Mouse (Mus musculus): ENCODE measurements around the gene Scp2.
A peak's percentile ranks its signal among the peaks of the same experiment; 100 is the strongest.
"Not testable (repeated sequence)": the region's sequence is repeated elsewhere in the genome, so short reads cannot be mapped to it uniquely, and the experiment has no call there.

The Scp2 gene

DNA sequence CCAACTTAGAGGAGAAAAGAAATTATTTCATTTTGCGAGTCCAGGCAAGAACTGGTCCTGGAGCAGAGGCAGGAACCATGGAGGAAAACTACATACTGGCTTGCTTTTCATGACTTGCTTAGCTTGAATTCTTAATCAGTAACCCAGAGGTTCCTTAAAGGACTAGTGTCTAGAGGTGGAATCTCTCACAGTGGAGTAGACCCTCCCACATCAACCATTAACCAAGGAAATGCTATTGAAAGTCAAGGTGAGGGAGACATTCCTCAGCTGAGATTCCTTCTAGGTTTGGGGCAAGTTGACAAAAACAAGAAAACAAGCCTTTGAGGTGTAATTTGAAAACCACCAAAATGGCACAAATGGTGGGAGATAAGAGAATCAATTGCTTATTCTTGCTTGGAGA lies at the start of gene Scp2:
Scp2 (minus strand) TSS at position 119 of the 400 bp plus-strand sequence.
- no peak for DNase-seq (ENCODE audit: low spot score)

DNA sequence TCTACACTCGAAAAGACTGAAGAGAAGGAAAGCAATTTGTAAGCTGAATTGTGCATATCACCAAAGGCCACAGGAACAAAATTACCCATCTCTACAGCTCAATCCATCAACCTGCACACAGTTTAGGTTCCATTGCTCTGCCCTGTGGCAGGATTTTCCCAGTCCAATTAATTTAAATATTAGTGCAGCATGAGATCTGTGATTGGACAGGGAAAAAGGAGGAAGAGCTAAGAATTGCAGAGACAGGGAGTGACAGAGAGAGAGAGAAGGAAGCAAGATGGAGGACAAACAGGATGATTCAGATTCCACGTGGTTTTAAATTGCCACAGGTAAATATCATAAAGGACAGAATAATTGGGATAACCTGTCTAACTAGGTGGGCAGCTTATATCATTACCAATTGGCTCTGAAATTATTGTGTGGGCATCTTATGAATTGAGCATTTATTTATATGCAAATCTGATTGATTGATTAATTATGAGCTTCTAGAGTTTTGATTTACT lies 48.1 kb upstream of the Scp2 start:
- DNase-seq (ENCODE audit: low spot score): peak; percentile 53

DNA sequence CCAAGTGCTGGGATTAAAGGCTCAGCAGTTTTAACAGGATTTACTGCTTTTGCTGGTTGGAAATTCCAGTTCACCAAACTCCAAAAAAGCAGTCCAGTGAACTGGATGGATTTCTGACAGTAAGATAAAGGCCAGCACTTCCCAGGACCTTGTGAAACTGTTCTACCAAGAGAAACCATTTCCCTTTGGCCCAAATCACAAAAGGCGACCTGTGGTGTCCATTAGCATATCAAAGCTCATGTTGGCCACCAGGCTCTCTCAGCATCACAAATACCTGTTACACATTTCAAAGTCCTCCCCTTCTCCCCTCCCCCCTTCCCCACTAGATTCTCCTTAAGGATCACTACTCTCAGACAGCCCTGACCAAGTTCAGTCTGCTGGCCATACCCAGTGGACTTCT lies 37.5 kb upstream of the Scp2 start:
- DNase-seq (ENCODE audit: low spot score): no peak

DNA sequence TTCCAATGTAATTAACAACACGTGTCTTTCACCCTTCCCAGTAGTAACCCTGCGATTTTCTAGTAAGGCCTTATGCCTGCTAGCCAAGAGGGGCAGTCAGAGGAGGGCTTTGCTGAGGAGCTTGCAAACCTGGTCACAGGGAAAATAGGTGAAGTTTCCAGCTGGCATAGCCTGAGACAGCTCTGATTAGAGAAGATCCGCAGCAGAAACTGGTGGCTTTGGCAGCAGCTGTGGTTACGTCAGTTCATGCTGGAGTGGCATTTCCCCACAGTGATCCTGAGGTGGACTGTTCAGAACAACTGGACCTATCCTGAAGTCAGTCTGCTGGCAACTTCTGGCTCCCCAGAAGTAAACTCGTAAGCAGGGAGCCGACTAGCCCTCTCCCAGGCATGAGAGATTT lies 23.3 kb upstream of the Scp2 start:
- DNase-seq (ENCODE audit: low spot score): no peak

DNA sequence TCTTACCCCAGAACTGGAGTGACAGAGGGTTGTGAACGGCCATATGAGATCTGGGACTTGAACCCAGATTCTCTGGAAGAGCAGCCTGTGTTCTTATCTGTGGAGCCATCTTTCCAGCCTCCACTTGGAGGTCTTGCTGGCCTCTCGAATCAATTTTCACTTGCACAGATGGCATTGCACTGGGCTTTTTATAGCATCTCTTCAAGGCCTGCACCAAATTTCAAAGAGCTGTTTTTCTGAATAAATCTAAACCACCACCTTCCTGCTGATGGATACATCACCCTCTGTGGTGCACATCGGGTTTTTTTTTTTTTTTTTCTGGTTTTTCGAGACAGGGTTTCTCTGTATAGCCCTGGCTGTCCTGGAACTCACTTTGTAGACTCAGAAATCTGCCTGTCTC lies 22.1 kb upstream of the Scp2 start:
- DNase-seq (ENCODE audit: low spot score): no peak

DNA sequence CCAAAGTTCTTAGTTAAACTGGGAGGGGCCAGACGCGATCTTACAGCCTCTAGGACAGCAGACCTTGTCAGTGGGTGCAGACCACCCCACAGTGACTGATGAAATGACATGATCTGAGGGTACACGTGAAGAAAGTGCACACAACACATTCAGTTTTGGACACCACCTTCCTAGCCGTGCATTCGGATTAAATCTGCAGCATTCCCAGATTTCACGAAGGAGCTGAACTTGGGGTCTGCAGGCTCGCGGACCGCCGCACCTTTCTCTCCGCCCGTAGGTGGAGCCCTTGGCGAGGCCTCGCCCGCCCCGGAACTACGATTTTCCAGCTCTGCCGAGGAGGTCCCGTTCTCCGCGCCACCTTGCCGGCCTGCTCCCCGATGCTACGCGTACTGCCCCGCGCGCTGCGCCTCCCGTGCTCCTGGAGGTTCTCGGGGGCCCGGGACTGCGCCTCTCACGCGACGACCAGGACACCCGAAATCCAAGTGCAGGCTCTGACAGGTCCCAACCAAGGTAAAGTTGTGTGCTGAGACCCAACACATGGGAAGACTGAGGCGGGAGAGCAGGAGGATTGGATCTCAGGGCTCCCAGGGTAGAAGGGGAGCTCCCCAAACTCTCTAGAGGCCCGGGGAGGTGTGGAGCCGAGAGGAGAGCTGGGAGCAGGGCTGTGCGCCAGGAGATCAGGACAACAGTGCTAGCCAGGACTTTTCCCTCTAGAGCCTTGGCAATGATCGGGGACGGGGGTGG lies 20.5 kb upstream of the Scp2 start, which contains the start of gene Echdc2:
Echdc2 (plus strand) TSS at position 286 of the 744 bp plus-strand sequence.
- peak; percentile 42 for DNase-seq (ENCODE audit: low spot score)

DNA sequence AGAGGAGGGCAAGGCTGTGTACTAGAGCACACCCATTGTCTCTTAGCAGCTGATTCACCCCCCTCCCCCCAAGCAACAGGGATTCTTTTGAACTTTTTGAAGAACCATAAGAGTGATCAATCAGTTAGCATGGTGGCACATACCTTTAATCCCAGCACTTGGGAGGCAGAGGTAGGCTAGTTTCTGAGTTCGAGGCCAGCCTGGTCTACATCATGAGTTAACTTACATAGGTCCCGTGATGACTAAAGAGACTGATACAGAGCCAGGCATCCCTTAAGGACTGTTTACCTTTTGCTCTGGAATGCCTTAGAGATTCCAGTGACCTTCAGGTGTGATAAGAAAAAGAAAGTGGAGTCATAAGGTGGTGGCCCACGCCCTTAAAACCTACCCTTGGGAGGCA lies 18.5 kb upstream of the Scp2 start:
- no peak for DNase-seq (ENCODE audit: low spot score)

DNA sequence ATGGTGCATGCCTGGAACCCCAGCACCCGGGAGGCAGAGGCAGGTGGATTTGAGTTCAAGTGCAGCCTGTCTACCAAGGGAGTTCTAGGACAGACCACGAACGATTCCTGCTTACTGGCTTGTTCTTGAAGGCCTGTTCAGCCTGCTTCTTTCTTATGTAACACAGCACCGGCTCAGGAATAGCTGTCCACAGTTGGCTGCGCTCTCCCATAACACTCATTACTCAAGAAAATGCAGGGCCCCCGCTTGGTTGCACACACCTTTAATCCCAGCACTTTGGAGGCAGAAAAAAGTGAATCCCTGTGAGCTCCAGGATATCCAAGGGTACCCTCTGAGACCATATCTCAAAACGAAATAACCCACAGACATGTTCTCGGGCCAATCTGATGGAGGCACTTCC lies 17.1 kb upstream of the Scp2 start:
- no peak for DNase-seq (ENCODE audit: low spot score)

DNA sequence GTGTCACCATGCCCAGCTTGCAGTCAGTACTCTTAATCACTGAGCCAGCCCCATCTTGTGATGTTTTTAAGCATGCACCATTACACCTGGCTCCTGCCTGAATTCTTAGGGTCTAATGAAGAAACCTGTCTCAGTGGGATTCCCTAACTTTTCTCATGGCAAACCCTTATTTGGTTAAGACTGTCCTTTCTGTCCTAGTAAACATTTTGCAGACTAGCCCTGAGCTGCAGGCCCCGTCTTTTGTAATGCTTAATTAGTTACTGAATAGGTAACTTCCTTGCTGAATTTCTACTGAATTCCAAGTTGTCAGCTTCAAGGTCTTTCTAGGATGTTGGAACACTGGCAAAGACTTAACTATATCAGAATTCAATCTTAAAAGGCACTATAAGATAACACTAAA lies 10.3 kb upstream of the Scp2 start:
- DNase-seq (ENCODE audit: low spot score): not testable (repeated sequence)

DNA sequence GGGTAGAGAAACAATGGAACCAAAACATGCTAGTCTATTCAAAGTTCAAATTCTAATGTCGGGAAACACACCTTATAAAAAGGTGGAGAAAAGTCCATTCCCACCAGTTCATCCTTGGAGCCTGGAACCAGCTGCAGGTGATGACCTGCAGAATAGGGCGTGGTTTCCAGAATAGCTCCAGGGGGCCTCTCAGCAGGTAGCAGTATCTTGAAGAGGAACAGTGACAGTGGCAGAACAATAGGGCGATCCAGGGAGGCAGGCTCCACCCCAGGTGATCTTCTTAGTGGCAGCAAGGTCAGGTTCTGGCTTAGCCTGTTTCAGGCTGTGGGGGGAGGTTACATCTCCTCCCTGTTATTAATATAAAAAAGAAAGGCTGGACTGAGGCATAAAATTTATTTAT lies 756 bp upstream of the Scp2 start:
- not testable (repeated sequence) for DNase-seq (ENCODE audit: low spot score)

DNA sequence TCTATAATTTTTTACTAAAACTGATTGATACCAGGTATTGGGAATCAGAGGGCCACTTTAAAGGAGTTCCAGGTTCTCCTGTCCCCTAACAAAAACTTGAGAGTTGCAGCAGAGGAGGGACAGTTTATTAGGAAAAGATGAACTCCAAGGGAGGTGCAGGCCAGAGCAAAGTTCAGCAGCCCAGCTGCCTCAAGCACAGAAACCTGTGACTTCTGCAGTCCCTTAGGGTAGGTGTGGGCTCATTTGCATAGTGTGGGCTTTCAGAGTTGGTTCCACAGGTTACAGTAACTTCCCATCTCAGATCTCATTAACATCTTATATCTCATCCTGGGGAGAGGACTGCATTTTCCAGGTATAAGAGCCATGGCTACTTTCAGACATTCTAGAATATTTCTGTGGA lies 1.0 kb downstream of the Scp2 start:
- DNase-seq (ENCODE audit: low spot score): no peak

DNA sequence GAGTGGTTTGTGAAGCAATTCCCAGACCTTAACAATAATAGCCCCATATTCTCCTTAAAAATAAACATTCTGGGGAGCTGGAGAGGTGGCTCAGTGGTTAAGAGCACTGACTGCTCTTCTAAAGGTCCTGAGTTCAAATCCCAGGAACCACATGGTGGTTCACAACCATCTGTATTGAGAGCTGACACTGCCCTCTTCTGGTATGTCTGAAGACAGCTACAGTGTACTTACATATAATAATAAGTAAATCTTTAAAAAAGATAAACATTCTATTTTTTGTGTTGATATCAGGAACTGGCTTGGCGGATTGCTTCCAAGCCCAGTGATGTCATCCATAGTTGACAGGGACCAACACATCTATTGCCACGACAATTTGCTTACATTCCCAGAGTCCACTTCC lies 1.6 kb downstream of the Scp2 start:
- DNase-seq (ENCODE audit: low spot score): not testable (repeated sequence)

DNA sequence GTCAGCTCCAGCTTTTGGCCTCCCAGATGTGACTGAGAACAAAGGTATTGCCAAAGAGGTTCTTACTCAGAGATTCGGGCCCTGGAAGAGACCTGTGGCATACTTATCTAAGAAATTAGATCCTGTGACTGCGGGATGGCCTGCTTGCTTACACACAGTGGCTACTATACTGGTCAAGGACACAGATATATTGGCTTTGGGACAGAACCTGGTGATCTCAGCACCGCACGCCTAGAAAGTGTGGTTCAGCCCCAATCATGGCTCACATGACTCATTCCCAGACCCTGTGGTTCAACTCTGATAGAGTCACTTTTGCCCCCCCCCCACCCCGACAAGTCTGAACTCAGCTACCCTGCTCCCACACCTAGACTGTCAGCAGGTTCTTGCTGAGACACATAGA lies 7.9 kb downstream of the Scp2 start:
- no peak for DNase-seq (ENCODE audit: low spot score)

DNA sequence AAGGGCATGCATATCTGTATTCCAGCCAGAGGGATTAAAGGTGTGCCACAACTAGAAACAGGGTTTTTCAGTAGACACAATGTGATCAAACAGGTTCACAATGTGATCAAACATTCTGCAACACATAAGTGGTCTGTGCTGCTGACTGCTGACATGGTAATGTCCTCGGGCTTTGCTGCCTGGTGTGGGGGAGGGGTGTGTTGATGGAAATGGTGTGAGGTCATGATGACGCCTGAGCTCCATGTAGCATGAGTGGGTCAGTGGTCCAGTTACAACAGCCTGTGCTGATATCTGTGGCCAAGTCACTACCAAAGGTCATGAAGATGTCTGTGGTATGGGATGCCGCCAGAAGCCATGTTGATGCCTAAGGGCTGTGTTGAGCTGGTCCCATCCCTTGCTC lies 14.3 kb downstream of the Scp2 start:
- no peak for DNase-seq (ENCODE audit: low spot score)

DNA sequence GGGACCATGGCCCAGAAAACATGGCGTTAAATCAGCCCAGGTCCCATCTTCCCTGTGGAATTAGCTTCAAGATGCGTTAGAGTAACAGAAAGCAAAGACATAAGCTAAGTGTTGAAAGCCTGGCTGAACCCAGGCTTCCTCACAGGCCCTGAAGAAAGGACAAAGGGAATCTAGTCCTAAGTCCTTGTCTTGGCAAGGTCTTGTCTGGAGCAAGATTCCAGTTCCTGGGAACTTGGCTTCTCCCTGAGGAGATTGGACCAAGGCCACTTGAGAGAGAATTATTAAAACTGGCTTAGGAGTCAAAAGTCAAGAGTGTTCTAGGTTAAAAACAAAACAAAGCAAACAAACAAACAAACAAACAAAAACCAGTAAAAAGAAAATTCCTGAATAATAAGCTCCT lies 16.5 kb downstream of the Scp2 start:
- DNase-seq (ENCODE audit: low spot score): no peak

DNA sequence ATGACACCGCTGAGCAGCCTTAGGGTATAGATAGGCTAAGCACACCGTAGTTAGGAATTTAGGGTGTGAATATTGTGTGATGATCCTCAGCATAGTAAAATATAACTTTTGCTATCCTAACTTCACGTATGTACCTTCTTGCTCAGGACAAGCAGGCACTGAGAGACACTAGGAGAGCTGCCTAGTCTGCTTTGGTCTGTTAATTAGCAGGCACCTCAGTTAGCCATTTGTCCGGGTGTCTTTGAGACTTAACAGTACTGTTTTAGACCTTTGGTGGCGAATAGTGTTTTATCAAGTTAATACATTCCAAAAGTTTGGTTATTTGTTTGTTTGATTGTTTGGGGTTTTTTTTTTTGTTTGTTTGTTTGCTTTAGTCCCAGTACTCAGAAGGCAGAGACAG lies 17.3 kb downstream of the Scp2 start:
- no peak for DNase-seq (ENCODE audit: low spot score)

DNA sequence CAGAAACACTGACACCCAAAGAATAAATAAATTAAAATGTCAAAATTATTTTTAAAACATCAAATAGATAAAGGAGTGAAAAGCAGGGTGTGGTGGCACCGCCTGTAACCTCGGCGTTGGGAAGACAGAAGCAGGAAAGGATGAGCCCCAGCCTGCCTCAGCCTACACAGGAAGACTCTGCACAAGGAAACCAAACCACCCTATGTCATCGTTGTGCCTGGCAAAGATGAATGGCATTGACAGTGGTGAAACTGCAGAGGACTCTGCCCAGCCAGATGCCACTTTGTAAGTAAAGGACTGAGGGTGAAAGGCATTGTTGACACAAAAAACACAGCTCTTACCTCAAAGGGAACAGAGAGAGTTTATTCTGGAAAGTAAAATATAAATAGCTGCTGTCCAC lies 18.5 kb downstream of the Scp2 start:
- DNase-seq (ENCODE audit: low spot score): no peak

DNA sequence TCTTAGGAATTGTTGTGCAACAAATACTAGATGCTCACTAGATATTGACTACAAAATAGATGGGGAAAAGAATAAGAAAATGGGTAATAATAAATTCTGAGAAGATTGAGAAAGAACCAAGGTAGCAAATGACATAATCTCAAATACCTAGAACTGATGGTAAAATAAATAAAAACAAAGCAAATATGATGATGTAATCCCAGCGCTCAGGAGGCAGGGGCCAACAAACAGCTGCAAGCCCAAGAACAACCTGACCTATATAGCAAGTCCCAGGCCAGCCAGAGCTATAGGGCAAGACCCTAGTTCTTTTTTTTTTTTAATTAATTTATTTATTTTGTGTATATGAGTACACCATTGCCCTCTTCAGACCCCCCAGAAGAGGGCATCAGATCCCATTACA lies 20.7 kb downstream of the Scp2 start:
- no peak for DNase-seq (ENCODE audit: low spot score)

DNA sequence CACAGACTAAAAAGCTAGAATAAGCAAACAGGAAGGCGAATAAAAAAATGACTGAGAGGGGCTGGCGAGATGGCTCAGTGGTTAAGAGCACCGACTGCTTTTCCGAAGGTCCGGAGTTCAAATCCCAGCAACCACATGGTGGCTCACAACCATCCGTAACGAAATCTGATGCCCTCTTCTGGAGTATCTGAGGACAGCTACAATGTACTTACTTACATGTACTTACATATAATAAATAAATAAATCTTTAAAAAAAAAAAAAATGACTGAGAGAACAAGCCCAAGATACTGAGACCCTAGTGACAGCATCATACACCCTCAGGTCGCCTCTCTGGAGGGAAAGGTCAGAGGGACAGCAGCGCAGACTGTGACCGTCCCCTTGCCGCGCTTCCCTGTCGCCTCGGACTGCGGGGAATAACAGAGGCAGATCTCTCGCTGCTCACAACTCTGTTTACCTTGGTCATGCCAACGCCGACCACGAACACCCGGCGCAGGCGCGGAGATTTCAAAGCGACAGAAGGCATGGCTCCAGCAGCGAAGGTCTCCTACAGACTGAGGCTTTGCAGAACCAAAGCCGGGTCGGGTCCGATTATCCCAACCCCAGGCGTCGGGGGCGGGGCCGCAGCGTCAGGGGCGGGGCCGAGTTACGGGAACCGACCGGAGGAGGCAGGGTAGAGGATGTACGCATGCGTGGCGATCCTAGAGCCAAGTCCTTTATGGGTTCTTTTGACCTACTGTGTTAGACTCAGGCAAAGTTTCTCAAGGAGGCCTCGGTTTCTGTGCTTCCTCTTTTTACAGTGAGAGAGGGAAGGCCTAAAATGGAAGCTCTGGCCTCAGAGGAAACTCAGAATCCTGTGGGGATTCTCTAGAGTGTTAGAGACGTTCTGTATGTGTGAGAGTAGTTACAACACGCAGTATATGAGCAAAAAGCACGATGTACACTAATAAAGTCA lies 26.6 kb downstream of the Scp2 start:
- DNase-seq (ENCODE audit: low spot score): peak; percentile 86

DNA sequence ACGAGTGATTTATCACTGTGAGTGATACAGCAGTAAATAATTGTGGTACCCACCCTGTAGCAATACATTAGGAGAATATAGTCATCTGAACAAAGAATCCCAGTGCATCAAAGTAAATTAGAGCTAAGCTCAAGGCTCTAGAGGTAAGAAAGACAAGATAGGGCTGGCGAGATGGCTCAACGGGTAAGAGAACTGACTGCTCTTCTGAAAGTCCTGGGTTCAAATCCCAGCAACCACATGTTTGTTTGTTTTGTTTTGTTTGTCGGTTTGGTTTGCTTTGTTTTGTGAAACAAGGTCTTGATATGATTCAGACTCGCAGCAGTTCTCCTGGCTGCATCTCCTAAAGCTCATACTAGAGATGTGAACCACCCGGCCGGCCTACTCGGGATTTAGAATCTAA lies 27.3 kb downstream of the Scp2 start:
- DNase-seq (ENCODE audit: low spot score): peak; percentile 22

DNA sequence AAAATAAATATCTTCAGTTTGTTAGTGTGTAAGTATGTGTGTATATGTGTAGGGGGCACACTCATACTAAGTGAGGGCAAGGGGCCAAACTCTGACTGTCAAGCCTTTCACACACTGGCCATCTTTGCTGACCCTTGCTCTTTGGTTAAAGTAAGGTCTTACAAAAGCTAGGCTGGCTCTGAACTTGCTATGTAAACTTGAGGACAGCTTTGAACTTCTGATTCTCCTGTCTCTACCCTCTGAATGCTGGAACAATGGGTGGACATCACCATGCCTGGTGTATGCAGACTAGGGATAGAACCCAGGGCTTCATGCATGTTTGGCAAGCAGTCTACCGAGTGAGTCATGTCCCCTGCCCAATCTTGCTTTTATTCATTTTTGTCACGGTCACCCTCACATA lies 28.3 kb downstream of the Scp2 start:
- no peak for DNase-seq (ENCODE audit: low spot score)

DNA sequence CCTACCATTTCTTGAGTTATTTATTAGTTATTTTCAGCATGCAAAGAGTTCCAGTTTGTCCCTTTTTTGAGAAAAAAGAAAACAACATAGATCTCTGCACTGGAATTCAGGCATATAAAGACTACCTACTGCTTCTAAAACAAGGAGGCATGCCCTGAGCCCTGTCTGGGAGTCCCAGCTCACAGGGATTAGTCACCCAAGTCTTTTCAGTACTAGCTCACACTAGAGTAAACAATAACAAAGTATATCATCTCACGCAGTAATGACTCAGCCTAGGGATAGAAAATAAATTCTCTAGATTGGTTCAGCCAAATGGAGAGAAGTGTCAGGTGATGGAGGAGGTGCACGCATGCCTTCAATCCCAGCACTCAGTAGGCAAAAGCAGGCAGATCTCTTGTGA lies 34.1 kb downstream of the Scp2 start:
- DNase-seq (ENCODE audit: low spot score): no peak

DNA sequence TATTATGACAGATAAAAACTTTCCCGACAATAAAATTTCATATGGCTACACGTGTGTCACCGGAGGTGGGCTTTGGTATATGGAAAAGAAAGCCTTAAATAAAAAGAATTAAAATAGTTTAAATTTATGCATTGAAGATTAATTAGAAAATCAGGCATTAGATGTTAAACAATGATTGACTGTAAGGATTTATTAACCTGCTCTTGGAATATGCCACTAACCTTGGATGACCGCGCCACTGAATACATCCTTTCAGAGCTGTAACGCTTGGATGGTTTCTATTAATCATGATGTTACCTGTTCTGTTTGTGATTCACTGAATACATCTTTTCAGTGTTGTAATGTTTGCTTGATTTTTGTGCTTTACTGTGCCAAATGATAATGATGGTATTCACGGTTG lies 35.1 kb downstream of the Scp2 start:
- no peak for DNase-seq (ENCODE audit: low spot score)
